Mouse (Mus musculus): ENCODE data around the gene Dnajc13.

Gene Dnajc13

GRCm38 (mm10) chr9:104107482-104107881 is 155.2 kb downstream of the Dnajc13 start:
- no peak for DNase-seq

- no peak for DNase-seq
These were observed 155.8 kb downstream of the Dnajc13 start for GRCm38 (mm10) chr9:104106930-104107329.

- DNase-seq, result no peak
These were observed 157.7 kb downstream of the Dnajc13 start for GRCm38 (mm10) chr9:104104986-104105385.

- DNase-seq, result no peak
These were observed 159.8 kb downstream of the Dnajc13 start for GRCm38 (mm10) chr9:104102901-104103300.

- no peak for DNase-seq
These were observed 160.4 kb downstream of the Dnajc13 start for GRCm38 (mm10) chr9:104102301-104102700.

- DNase-seq, result no peak
These were observed 161.3 kb downstream of the Dnajc13 start for GRCm38 (mm10) chr9:104101458-104101857.
